Mouse (Mus musculus) C2C12 (cell line): ENCODE data around the gene Gm10518. TPM values are rescaled to one million over a fixed set of nuclear protein-coding genes. Genes with fewer than 3 reads are reported as not detected.

Experiments used
- H3K27me3 ChIP-seq: one replicate; pipeline ENCODE4 v1.6.1; 2011; ENCODE audit not compliant: control insufficient read depth, insufficient read depth, insufficient read length
- H3K36me3 ChIP-seq: one replicate; pipeline ENCODE4 v1.6.1; 2011; ENCODE audit not compliant: control insufficient read depth, insufficient read depth
- H3K4me3 ChIP-seq: one replicate; pipeline ENCODE4 v1.5.1; 2011; ENCODE audit warnings: mild to moderate bottlenecking, control low read depth; ENCODE audit not compliant: poor library complexity, insufficient read depth, severe bottlenecking
- H3K79me2 ChIP-seq: one replicate; pipeline ENCODE4 v1.6.1; 2011; ENCODE audit not compliant: control insufficient read depth, insufficient read depth
- H3K79me3 ChIP-seq: one replicate; pipeline ENCODE4 v1.6.1; 2011; ENCODE audit warnings: low read depth, control low read depth
- H3ac ChIP-seq: one replicate; pipeline ENCODE3; 2011; ENCODE audit warnings: low read depth; ENCODE audit not compliant: control insufficient read depth, insufficient read length
- CEBPB ChIP-seq: IDR thresholded peaks from one replicate; pipeline ENCODE4 v1.6.1; 2011; ENCODE audit warnings: low read depth, mild to moderate bottlenecking, control low read depth, moderate library complexity
- CTCF ChIP-seq: IDR thresholded peaks from one replicate; pipeline ENCODE4 v1.5.1; 2011; ENCODE audit not compliant: control insufficient read depth, insufficient read depth, insufficient read length
- FOSL1 ChIP-seq: IDR thresholded peaks from one replicate; pipeline ENCODE4 v1.8.0; 2011; ENCODE audit warnings: mild to moderate bottlenecking, low read length; ENCODE audit not compliant: poor library complexity, insufficient read depth, severe bottlenecking
- MYOG ChIP-seq: IDR thresholded peaks from one replicate; pipeline ENCODE4 v1.6.1; 2011; ENCODE audit not compliant: control insufficient read depth, insufficient read length; ENCODE audit errors: extremely low read depth
- polyA plus RNA-seq: library from polyadenylated mRNA; unstranded; fragments of >200 nt; fragmentation: generic; extraction: Trizol; gene quantifications from one replicate; pipeline ENCODE4 v1.2.1, GENCODE M21; 2012; ENCODE audit warnings: missing spikeins

Gm10518 gene
- polyA plus RNA-seq, 1 experiment = 0.16 TPM

DNA sequence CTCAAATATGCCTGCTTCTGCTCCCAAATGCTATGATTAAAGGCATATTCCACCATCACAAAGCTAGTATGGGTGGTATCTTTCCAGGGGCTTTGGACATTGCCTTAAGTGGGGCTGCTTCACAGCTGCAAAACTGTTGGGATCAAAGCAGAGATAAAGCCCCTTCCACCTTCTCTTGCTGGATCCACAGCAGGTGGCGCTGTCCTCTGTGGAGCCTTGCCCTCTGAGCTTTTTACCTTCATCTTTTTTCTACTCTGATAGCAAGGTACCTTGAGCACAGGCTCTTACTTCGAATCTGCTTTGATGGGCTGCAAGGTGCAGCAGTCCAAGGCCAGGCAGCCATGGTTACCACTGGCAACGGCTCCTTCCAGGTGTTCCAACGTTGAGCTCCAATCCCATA, 50.2 kb downstream of the Gm10518 start:
- no peaks in the 10 kb centered on the region for H3K27me3 ChIP-seq
- no peaks in the 10 kb centered on the region for H3K79me2 ChIP-seq
- H3K79me3 ChIP-seq = no peaks in the 10 kb centered on the region
- H3K4me3 ChIP-seq = no peak overlapping the region
- TF ChIP-seq CEBPB (no peak), FOSL1 (no peak), CTCF (peak; percentile 49), MYOG (no peak)
- H3K36me3 ChIP-seq = no peaks in the 10 kb centered on the region
- no peak overlapping the region for H3ac ChIP-seq

Other genes with a start within 250 kb of the Gm10518 start
- gene Sccpdh, start 135.2 kb upstream of the Gm10518 start, polyA plus RNA-seq = 19.1 TPM
- gene Kif28, start 58.1 kb upstream of the Gm10518 start, polyA plus RNA-seq = not detected
- gene Ahctf1, start 304 bp downstream of the Gm10518 start, polyA plus RNA-seq = 11.9 TPM
- 10.7 TPM for gene Cdc42bpa, start 157.1 kb downstream of the Gm10518 start, polyA plus RNA-seq